Mouse (Mus musculus) midbrain, embryonic 14.5 days (tissue): ENCODE measurements around the gene Prss42. TPM values are rescaled to one million over a fixed set of nuclear protein-coding genes. Genes with fewer than 3 reads are reported as not detected.

Source experiments
- ATAC-seq: fragments of 200-750 bp; cut with Nextera tagmentation; 2 replicates; pipeline ENCODE4 v1.8.0; 2017; ENCODE audit warnings: moderate number of reproducible peaks, moderate library complexity; ENCODE audit not compliant: low FRiP score, low TSS enrichment
- DNase-seq: peaks from one replicate; pipeline ENCODE4 v3.0.0-alpha.2; 2015
- H3K27ac ChIP-seq: fragments of 300-500 bp; sonication (generic); replicated peaks from 2 replicates; pipeline ENCODE4 v1.5.1; 2014; ENCODE audit warnings: mild to moderate bottlenecking, low read depth, low read length, moderate library complexity
- H3K27me3 ChIP-seq: fragments of 300-500 bp; sonication (generic); 2 replicates; pipeline ENCODE4 v1.6.1; 2014; ENCODE audit warnings: low read length, control low read depth, mixed read lengths; ENCODE audit not compliant: control insufficient read depth, insufficient read depth
- H3K36me3 ChIP-seq: fragments of 300-500 bp; sonication (generic); 2 replicates; pipeline ENCODE4 v1.6.1; 2014; ENCODE audit warnings: low read length, control low read depth; ENCODE audit not compliant: control insufficient read depth, insufficient read depth
- H3K4me1 ChIP-seq: fragments of 300-500 bp; sonication (generic); 2 replicates; pipeline ENCODE4 v1.6.1; 2014; ENCODE audit warnings: mild to moderate bottlenecking, antibody characterized with exemption, low read length, control low read depth; ENCODE audit not compliant: control insufficient read depth, insufficient read depth
- H3K4me2 ChIP-seq: fragments of 300-500 bp; sonication (generic); 2 replicates; pipeline ENCODE4 v1.6.1; 2014; ENCODE audit warnings: mild to moderate bottlenecking, low read length, moderate library complexity
- H3K4me3 ChIP-seq: fragments of 300-500 bp; sonication (generic); replicated peaks from 2 replicates; pipeline ENCODE4 v1.5.1; 2014; ENCODE audit warnings: low read depth, low read length
- H3K9ac ChIP-seq: fragments of 300-500 bp; sonication (generic); replicated peaks from 2 replicates; pipeline ENCODE4 v1.6.1; 2014; ENCODE audit warnings: mild to moderate bottlenecking, low read length, moderate library complexity
- H3K9me3 ChIP-seq: fragments of 300-500 bp; sonication (generic); 2 replicates; pipeline ENCODE4 v1.6.1; 2016; ENCODE audit warnings: low read length, control low read depth, mixed read lengths; ENCODE audit not compliant: control insufficient read depth
- WGBS: fragments of 180-500 bp; shearing (Covaris S2); extraction: QIAGEN DNeasy Blood & Tissue Kit; methylation state at CpG from one replicate; pipeline ENCODE4 v1.1.7; 2014; 5-methylcytosine and 5-hydroxymethylcytosine counted together
- polyA plus RNA-seq: library from polyadenylated mRNA; unstranded; fragments of >200 nt; fragmentation: Nextera tagmentation; extraction: Ambion mirVana; gene quantifications from 2 replicates; pipeline ENCODE4 v1.2.1, GENCODE M21; 2014

Gene Prss42
- polyA plus RNA-seq, 1 experiment from 2014 or later, result not detected

GRCm38 (mm10) chr9:110760886-110761285 lies 37.1 kb upstream of the Prss42 start:
- Histone ChIP-seq H3K9me3 (no peaks in the 10 kb centered on the region), H3K9ac (no peak overlapping the region), H3K4me2 (no peak overlapping the region), H3K27ac (no peak overlapping the region), H3K4me3 (no peak overlapping the region), H3K4me1 (no peaks in the 10 kb centered on the region), H3K27me3 (no peaks in the 10 kb centered on the region), H3K36me3 (no peaks in the 10 kb centered on the region)
- 85% methylated on average over 8 of the region's 8 CpGs for WGBS
- no peak for ATAC-seq
- DNase-seq, result no peak

- no peak overlapping the region for H3K4me2 ChIP-seq
- no peak overlapping the region for H3K27ac ChIP-seq
- H3K4me3 ChIP-seq, result no peak overlapping the region
- no peak for DNase-seq
- no peaks in the 10 kb centered on the region for H3K27me3 ChIP-seq
- H3K9me3 ChIP-seq, result no peaks in the 10 kb centered on the region
- 75% methylated on average over 10 of the region's 10 CpGs for WGBS
- no peaks in the 10 kb centered on the region for H3K36me3 ChIP-seq
- no peaks in the 10 kb centered on the region for H3K4me1 ChIP-seq
- no peak for ATAC-seq
- H3K9ac ChIP-seq, result no peak overlapping the region
Observed at GRCm38 (mm10) chr9:110762763-110763162, 35.2 kb upstream of the Prss42 start.

DNA sequence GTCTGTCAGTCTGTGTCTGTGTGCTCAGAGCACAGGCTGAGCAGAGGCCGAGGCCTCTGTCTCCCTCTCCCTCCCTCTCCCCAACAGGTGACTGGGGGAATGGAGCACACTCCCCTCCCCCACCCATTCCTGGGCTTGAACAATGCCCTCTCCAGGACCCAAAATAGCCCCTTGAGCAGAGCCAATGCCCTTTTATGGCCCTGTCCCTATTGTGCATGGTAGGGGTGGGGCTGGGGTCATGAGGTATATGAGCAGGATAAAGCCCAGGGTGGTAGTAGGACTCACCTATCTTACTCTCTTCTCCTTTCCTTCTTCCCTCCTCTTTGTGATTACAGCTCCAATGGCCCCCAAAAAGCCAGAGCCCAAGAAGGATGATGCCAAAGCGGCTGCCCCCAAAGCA lies 34.6 kb upstream of the Prss42 start:
- DNase-seq, result no peak

GRCm38 (mm10) chr9:110772336-110772735 lies 25.6 kb upstream of the Prss42 start:
- Histone ChIP-seq H3K4me1 (no peaks in the 10 kb centered on the region), H3K27ac (no peak overlapping the region), H3K4me3 (no peak overlapping the region), H3K27me3 (no peaks in the 10 kb centered on the region), H3K36me3 (no peaks in the 10 kb centered on the region), H3K4me2 (no peak overlapping the region), H3K9me3 (no peaks in the 10 kb centered on the region), H3K9ac (no peak overlapping the region)
- ATAC-seq, result no peak
- DNase-seq, result no peak
- 94% methylated on average over 10 of the region's 10 CpGs for WGBS

More for the DNA sequence above, 34.6 kb upstream of the Prss42 start:
- no peak for ATAC-seq
- Histone ChIP-seq H3K27me3 (no peaks in the 10 kb centered on the region), H3K4me1 (no peaks in the 10 kb centered on the region), H3K4me3 (no peak overlapping the region), H3K36me3 (no peaks in the 10 kb centered on the region), H3K27ac (no peak overlapping the region), H3K4me2 (no peak overlapping the region), H3K9me3 (no peaks in the 10 kb centered on the region), H3K9ac (no peak overlapping the region)
- 76% methylated on average over 2 of the region's 2 CpGs for WGBS

GRCm38 (mm10) chr9:110774403-110775268 lies 23.3 kb upstream of the Prss42 start:
- Histone ChIP-seq H3K4me1 (no peaks in the 10 kb centered on the region), H3K36me3 (no peaks in the 10 kb centered on the region), H3K9ac (no peak overlapping the region), H3K27ac (no peak overlapping the region), H3K4me3 (no peak overlapping the region), H3K9me3 (no peaks in the 10 kb centered on the region), H3K27me3 (no peaks in the 10 kb centered on the region), H3K4me2 (no peak overlapping the region)
- 82% methylated on average over 15 of the region's 15 CpGs for WGBS
- no peak for ATAC-seq
- no peak for DNase-seq

GRCm38 (mm10) chr9:110775269-110776022 lies 22.5 kb upstream of the Prss42 start:
- no peaks in the 10 kb centered on the region for H3K9me3 ChIP-seq
- no peak overlapping the region for H3K4me3 ChIP-seq
- no peaks in the 10 kb centered on the region for H3K4me1 ChIP-seq
- WGBS, result 84% methylated on average over 10 of the region's 10 CpGs
- no peak overlapping the region for H3K4me2 ChIP-seq
- DNase-seq (no peak), ATAC-seq (no peak)
- H3K27me3 ChIP-seq, result no peaks in the 10 kb centered on the region
- no peaks in the 10 kb centered on the region for H3K36me3 ChIP-seq
- H3K9ac ChIP-seq, result no peak overlapping the region
- no peak overlapping the region for H3K27ac ChIP-seq

GRCm38 (mm10) chr9:110778100-110778499 lies 19.9 kb upstream of the Prss42 start:
- DNase-seq, result peak; percentile 5
- WGBS, result 84% methylated on average over 1 of the region's 1 CpGs

GRCm38 (mm10) chr9:110778559-110778958 lies 19.4 kb upstream of the Prss42 start:
- WGBS, result 85% methylated on average over 7 of the region's 7 CpGs
- no peak overlapping the region for H3K4me2 ChIP-seq
- H3K4me3 ChIP-seq, result no peak overlapping the region
- ATAC-seq (no peak), DNase-seq (no peak)
- H3K36me3 ChIP-seq, result no peaks in the 10 kb centered on the region
- H3K9ac ChIP-seq, result no peak overlapping the region
- H3K27me3 ChIP-seq, result no peaks in the 10 kb centered on the region
- H3K9me3 ChIP-seq, result no peaks in the 10 kb centered on the region
- H3K4me1 ChIP-seq, result no peaks in the 10 kb centered on the region
- no peak overlapping the region for H3K27ac ChIP-seq

More at GRCm38 (mm10) chr9:110778100-110778499, 19.9 kb upstream of the Prss42 start:
- Histone ChIP-seq H3K4me3 (no peak overlapping the region), H3K36me3 (no peaks in the 10 kb centered on the region), H3K4me1 (no peaks in the 10 kb centered on the region), H3K9me3 (no peaks in the 10 kb centered on the region), H3K27ac (no peak overlapping the region), H3K4me2 (no peak overlapping the region), H3K9ac (no peak overlapping the region), H3K27me3 (no peaks in the 10 kb centered on the region)
- no peak for ATAC-seq
